Mouse (Mus musculus) embryonic facial prominence, embryonic 12.5 days (tissue): ENCODE measurements around the gene Pkd2l1. TPM values are rescaled to one million over a fixed set of nuclear protein-coding genes. Genes with fewer than 3 reads are reported as not detected.

Source experiments
- ATAC-seq: fragments of 200-750 bp; cut with Nextera tagmentation; 2 replicates; pipeline ENCODE4 v1.8.0; 2017; ENCODE audit not compliant: insufficient number of reproducible peaks, insufficient read depth, low FRiP score, low TSS enrichment
- H3K27ac ChIP-seq: fragments of 300-500 bp; sonication (generic); 2 replicates; pipeline ENCODE4 v1.5.1; 2016; ENCODE audit warnings: mild to moderate bottlenecking
- H3K27me3 ChIP-seq: fragments of 300-500 bp; sonication (generic); 2 replicates; pipeline ENCODE4 v1.6.1; 2016; ENCODE audit warnings: mild to moderate bottlenecking, moderate library complexity
- H3K36me3 ChIP-seq: fragments of 300-500 bp; sonication (generic); 2 replicates; pipeline ENCODE4 v1.6.1; 2016; ENCODE audit warnings: mild to moderate bottlenecking
- H3K4me1 ChIP-seq: fragments of 300-500 bp; sonication (generic); 2 replicates; pipeline ENCODE4 v1.6.1; 2016
- H3K4me2 ChIP-seq: fragments of 300-500 bp; sonication (generic); replicated peaks from 2 replicates; pipeline ENCODE4 v1.6.1; 2016; ENCODE audit warnings: mild to moderate bottlenecking, moderate library complexity
- H3K4me3 ChIP-seq: fragments of 300-500 bp; sonication (generic); 2 replicates; pipeline ENCODE4 v1.5.1; 2016; ENCODE audit warnings: mild to moderate bottlenecking
- H3K9ac ChIP-seq: fragments of 300-500 bp; sonication (generic); 2 replicates; pipeline ENCODE4 v1.6.1; 2016; ENCODE audit warnings: mild to moderate bottlenecking, moderate library complexity
- H3K9me3 ChIP-seq: fragments of 300-500 bp; sonication (generic); 2 replicates; pipeline ENCODE4 v1.6.1; 2016; ENCODE audit warnings: mild to moderate bottlenecking, moderate library complexity
- WGBS: fragments of 180-500 bp; shearing (Covaris S2); methylation state at CpG from one replicate; pipeline ENCODE4 v1.1.7; 2016; 5-methylcytosine and 5-hydroxymethylcytosine counted together
- polyA plus RNA-seq: library from polyadenylated mRNA; unstranded; fragments of >200 nt; fragmentation: Nextera tagmentation; extraction: Ambion mirVana; gene quantifications from 2 replicates; pipeline ENCODE4 v1.2.1, GENCODE M21; 2016

The Pkd2l1 gene
- polyA plus RNA-seq, 1 experiment from 2014 or later = not detected

GRCm38 (mm10) chr19:44153781-44154180 is 38.5 kb downstream of the Pkd2l1 start:
- Histone ChIP-seq H3K4me2 (no peak overlapping the region), H3K9me3 (no peaks in the 10 kb centered on the region), H3K27ac (no peak overlapping the region), H3K4me3 (no peak overlapping the region), H3K36me3 (no peaks in the 10 kb centered on the region), H3K27me3 (peaks cover 8% of the 10 kb centered on the region; the same call in 1 of the 2 replicates), H3K9ac (no peak overlapping the region), H3K4me1 (no peaks in the 10 kb centered on the region)
- no peak for ATAC-seq
- WGBS = 85% methylated on average over 5 of the region's 5 CpGs

GRCm38 (mm10) chr19:44148991-44149390 is 43.3 kb downstream of the Pkd2l1 start:
- 78% methylated on average over 2 of the region's 2 CpGs for WGBS

GRCm38 (mm10) chr19:44148345-44148744 is 43.9 kb downstream of the Pkd2l1 start:
- H3K27me3 ChIP-seq = peaks cover 8% of the 10 kb centered on the region; the same call in 1 of the 2 replicates
- no peaks in the 10 kb centered on the region for H3K9me3 ChIP-seq
- H3K4me1 ChIP-seq = peaks cover 7% of the 10 kb centered on the region; the same call in 1 of the 2 replicates
- WGBS = 33% methylated on average over 2 of the region's 2 CpGs
- H3K27ac ChIP-seq = no peak overlapping the region
- H3K9ac ChIP-seq = no peak overlapping the region
- H3K4me2 ChIP-seq = no peak overlapping the region
- no peak overlapping the region for H3K4me3 ChIP-seq
- ATAC-seq = no peak
- peaks cover 12% of the 10 kb centered on the region; the same call in 1 of the 2 replicates for H3K36me3 ChIP-seq

More at GRCm38 (mm10) chr19:44148991-44149390, 43.3 kb downstream of the Pkd2l1 start:
- Histone ChIP-seq H3K4me2 (no peak overlapping the region), H3K27ac (no peak overlapping the region), H3K4me1 (peaks cover 7% of the 10 kb centered on the region; the same call in 1 of the 2 replicates), H3K36me3 (peaks cover 8% of the 10 kb centered on the region; the same call in 1 of the 2 replicates), H3K9ac (no peak overlapping the region), H3K4me3 (no peak overlapping the region), H3K27me3 (peaks cover 8% of the 10 kb centered on the region; the same call in 1 of the 2 replicates), H3K9me3 (no peaks in the 10 kb centered on the region)
- ATAC-seq = no peak

GRCm38 (mm10) chr19:44146951-44147350 is 45.3 kb downstream of the Pkd2l1 start:
- 95% methylated on average over 8 of the region's 8 CpGs for WGBS
- ATAC-seq = no peak

GRCm38 (mm10) chr19:44146568-44146879 is 45.7 kb downstream of the Pkd2l1 start:
- no peaks in the 10 kb centered on the region for H3K9me3 ChIP-seq
- WGBS = 60% methylated on average over 9 of the region's 9 CpGs
- H3K27ac ChIP-seq = no peak overlapping the region
- peak overlapping the region; percentile 77; the same call in 1 of the 2 replicates for H3K9ac ChIP-seq
- peak overlapping the region; percentile 76 for H3K4me2 ChIP-seq
- H3K27me3 ChIP-seq = 0 out of 2 replicates have a peak, but pooled peaks cover 4% of the 10 kb centered on the region
- peak overlapping the region; percentile 76 for H3K4me3 ChIP-seq
- H3K4me1 ChIP-seq = peaks cover 7% of the 10 kb centered on the region; the same call in 1 of the 2 replicates
- peaks cover 28% of the 10 kb centered on the region for H3K36me3 ChIP-seq
- no peak for ATAC-seq

More at GRCm38 (mm10) chr19:44146951-44147350, 45.3 kb downstream of the Pkd2l1 start:
- Histone ChIP-seq H3K9me3 (no peaks in the 10 kb centered on the region), H3K4me3 (no peak overlapping the region), H3K4me2 (no peak overlapping the region), H3K4me1 (peaks cover 7% of the 10 kb centered on the region; the same call in 1 of the 2 replicates), H3K27ac (no peak overlapping the region), H3K36me3 (peaks cover 24% of the 10 kb centered on the region), H3K9ac (no peak overlapping the region), H3K27me3 (peaks cover 5% of the 10 kb centered on the region; the same call in 1 of the 2 replicates)

- 0 out of 2 replicates have a peak, but pooled peaks cover 4% of the 10 kb centered on the region for H3K27me3 ChIP-seq
- peak within 1 kb of the TSS; percentile 77 for H3K9ac ChIP-seq
- WGBS = 4% methylated on average over 44 of the region's 46 CpGs
- H3K27ac ChIP-seq = 0 out of 2 replicates have a peak within 1 kb of the TSS, but pooled peaks have one; percentile 60
- H3K36me3 ChIP-seq = peaks cover 33% of the 10 kb centered on the region
- ATAC-seq = 0 out of 2 replicates have a peak, but pooled peaks have one; percentile 15
- no peaks in the 10 kb centered on the region for H3K9me3 ChIP-seq
- peak within 1 kb of the TSS; percentile 76 for H3K4me2 ChIP-seq
- peak within 1 kb of the TSS; percentile 76 for H3K4me3 ChIP-seq
- peaks cover 7% of the 10 kb centered on the region; the same call in 1 of the 2 replicates for H3K4me1 ChIP-seq
These were observed 46.3 kb downstream of the Pkd2l1 start, which contains the start of gene Bloc1s2 for GRCm38 (mm10) chr19:44145702-44146567. Gene Bloc1s2 (minus strand): TSS chr19:44146446.

- peaks cover 44% of the 10 kb centered on the region for H3K36me3 ChIP-seq
These were observed 47.9 kb downstream of the Pkd2l1 start for GRCm38 (mm10) chr19:44144366-44144765.

GRCm38 (mm10) chr19:44135960-44136485 is 56.2 kb downstream of the Pkd2l1 start:
- no peak overlapping the region for H3K27ac ChIP-seq
- H3K9me3 ChIP-seq = no peaks in the 10 kb centered on the region
- no peaks in the 10 kb centered on the region for H3K27me3 ChIP-seq
- ATAC-seq = no peak
- H3K4me2 ChIP-seq = peak overlapping the region; percentile 51
- H3K36me3 ChIP-seq = peaks cover 34% of the 10 kb centered on the region
- peak overlapping the region; percentile 79 for H3K4me3 ChIP-seq
- 24% methylated on average over 7 of the region's 7 CpGs for WGBS
- H3K9ac ChIP-seq = no peak overlapping the region
- H3K4me1 ChIP-seq = peaks cover 6% of the 10 kb centered on the region

More at GRCm38 (mm10) chr19:44144366-44144765, 47.9 kb downstream of the Pkd2l1 start:
- H3K27me3 ChIP-seq = no peaks in the 10 kb centered on the region
- ATAC-seq = no peak
- H3K4me3 ChIP-seq = no peak overlapping the region
- WGBS = 92% methylated on average over 9 of the region's 9 CpGs
- no peak overlapping the region for H3K27ac ChIP-seq
- no peak overlapping the region for H3K4me2 ChIP-seq
- no peaks in the 10 kb centered on the region for H3K9me3 ChIP-seq
- no peak overlapping the region for H3K9ac ChIP-seq
- peaks cover 7% of the 10 kb centered on the region; the same call in 1 of the 2 replicates for H3K4me1 ChIP-seq

GRCm38 (mm10) chr19:44135072-44135959 is 56.9 kb downstream of the Pkd2l1 start, which contains the start of gene Cwf19l1:
Gene Cwf19l1 (minus strand): TSS chr19:44135876.
- Histone ChIP-seq H3K36me3 (peaks cover 36% of the 10 kb centered on the region), H3K27ac (peak within 1 kb of the TSS; percentile 91)
- WGBS = under 1% methylated on average over 45 of the region's 45 CpGs

GRCm38 (mm10) chr19:44132917-44133316 is 59.3 kb downstream of the Pkd2l1 start:
- no peak overlapping the region for H3K4me2 ChIP-seq
- no peak for ATAC-seq
- H3K9ac ChIP-seq = no peak overlapping the region
- no peaks in the 10 kb centered on the region for H3K9me3 ChIP-seq
- no peak overlapping the region for H3K4me3 ChIP-seq
- peaks cover 31% of the 10 kb centered on the region for H3K36me3 ChIP-seq
- H3K27ac ChIP-seq = no peak overlapping the region
- WGBS = 90% methylated on average over 5 of the region's 5 CpGs
- H3K27me3 ChIP-seq = no peaks in the 10 kb centered on the region
- peaks cover 6% of the 10 kb centered on the region for H3K4me1 ChIP-seq

More at GRCm38 (mm10) chr19:44135072-44135959, 56.9 kb downstream of the Pkd2l1 start, which contains the start of gene Cwf19l1:
- H3K4me2 ChIP-seq = peak within 1 kb of the TSS; percentile 64
- peak within 1 kb of the TSS; percentile 79 for H3K4me3 ChIP-seq
- no peaks in the 10 kb centered on the region for H3K9me3 ChIP-seq
- H3K4me1 ChIP-seq = peaks cover 6% of the 10 kb centered on the region
- H3K9ac ChIP-seq = peak within 1 kb of the TSS; percentile 74
- ATAC-seq = peak; percentile 69
- H3K27me3 ChIP-seq = no peaks in the 10 kb centered on the region

- no peak for ATAC-seq
- Histone ChIP-seq H3K4me1 (no peaks in the 10 kb centered on the region), H3K36me3 (peaks cover 57% of the 10 kb centered on the region), H3K27me3 (no peaks in the 10 kb centered on the region), H3K4me3 (no peak overlapping the region), H3K27ac (no peak overlapping the region), H3K9me3 (no peaks in the 10 kb centered on the region), H3K9ac (no peak overlapping the region), H3K4me2 (no peak overlapping the region)
- 88% methylated on average over 2 of the region's 2 CpGs for WGBS
These were observed 63.7 kb downstream of the Pkd2l1 start for GRCm38 (mm10) chr19:44128560-44128959.
